19 mouse cellular contexts compared by ENCODE assay signal in genomic region chr5:128580931-128581330, GRCm38 (mm10). TPM values are rescaled to one million over a fixed set of nuclear protein-coding genes. Genes with fewer than 3 reads are reported as not detected.
DNase-seq lines count a peak whose midpoint lies in the region; ATAC-seq and TF ChIP-seq lines count a peak whose summit lies in the region.
"Had no signal": no experiment of that assay in that cellular context is flagged by ENCODE, and none has a peak within 500 bp of the region (broad histone marks: within the 10 kb centered on the region; RNA-seq: fewer than 3 reads in every experiment).

No protein-coding gene starts in this region.

- H3K4me2 ChIP-seq in hindbrain, embryonic 12.5 days (replicated peaks): no peak overlapping the region
- no peak overlapping the region for H3K4me2 ChIP-seq in hindbrain, embryonic 11.5 days (replicated peaks; ENCODE audit: low read depth, low read length)
- H3K4me2 ChIP-seq in limb, embryonic 14.5 days (replicated peaks; ENCODE audit: low read depth, low read length, severe bottlenecking): no peak overlapping the region
- H3K4me2 ChIP-seq in liver, embryonic 12.5 days: no peak overlapping the region
- H3K4me2 ChIP-seq: hindbrain, embryonic 14.5 days; midbrain, embryonic 13.5 days had no signal

- H3K9me3 ChIP-seq in hindbrain, embryonic 12.5 days (replicated peaks): no peaks in the 10 kb centered on the region
- no peaks in the 10 kb centered on the region for H3K9me3 ChIP-seq in hindbrain, embryonic 11.5 days (ENCODE audit: control insufficient read depth, low read length)
- H3K9me3 ChIP-seq in embryonic facial prominence, embryonic 10.5 days: no peaks in the 10 kb centered on the region
- H3K9me3 ChIP-seq in limb, embryonic 14.5 days (ENCODE audit: control insufficient read depth, low read length): no peaks in the 10 kb centered on the region
- H3K9me3 ChIP-seq in liver, embryonic 12.5 days (replicated peaks): no peaks in the 10 kb centered on the region
- H3K9me3 ChIP-seq: midbrain, embryonic 13.5 days had no signal

- H3K27me3 ChIP-seq in hindbrain, embryonic 12.5 days: 0 out of 2 replicates have a peak, but pooled peaks cover 4% of the 10 kb centered on the region
- no peaks in the 10 kb centered on the region for H3K27me3 ChIP-seq in hindbrain, embryonic 11.5 days (ENCODE audit: control insufficient read depth, insufficient read depth, low read length)
- H3K27me3 ChIP-seq in embryonic facial prominence, embryonic 10.5 days (replicated peaks; ENCODE audit: low read depth, poor library complexity, severe bottlenecking): peaks cover 32% of the 10 kb centered on the region; the same call in 1 of the 2 replicates
- H3K27me3 ChIP-seq in limb, embryonic 14.5 days (ENCODE audit: control insufficient read depth, insufficient read depth, low read length): no peaks in the 10 kb centered on the region
- H3K27me3 ChIP-seq in liver, embryonic 12.5 days (replicated peaks): no peaks in the 10 kb centered on the region

- no peak for TF ChIP-seq POLR2A in limb, embryonic 14.5 days (IDR thresholded peaks at IDR 0.05; ENCODE audit: borderline replicate concordance, extremely low read depth, insufficient read depth, insufficient read length)

- no peak overlapping the region for H3K9ac ChIP-seq in hindbrain, embryonic 12.5 days
- H3K9ac ChIP-seq in hindbrain, embryonic 11.5 days (ENCODE audit: low read depth, low read length): no peak overlapping the region
- no peak overlapping the region for H3K9ac ChIP-seq in limb, embryonic 14.5 days (ENCODE audit: low read depth, low read length, severe bottlenecking)
- H3K9ac ChIP-seq in liver, embryonic 12.5 days: no peak overlapping the region
- H3K9ac ChIP-seq: hindbrain, embryonic 14.5 days had no signal

- intact Hi-C loops in left cerebral cortex, postnatal 14 days (cut with DNase I): no loop called here
- intact Hi-C loops in left cerebral cortex, postnatal 4 days (cut with DNase I): no loop called here

- DNase-seq in hindbrain, embryonic 11.5 days (ENCODE audit: low spot score): no peak
- DNase-seq in adrenal gland, adult 2 months: peak; percentile 74
- DNase-seq in embryonic facial prominence, embryonic 10.5 days (ENCODE audit: low spot score): no peak
- no peak for DNase-seq in limb, embryonic 14.5 days (ENCODE audit: low spot score)
- DNase-seq in left cerebral cortex, postnatal 14 days (ENCODE audit: low spot score in 2 of 2): no peak
- no peak for DNase-seq in left cerebral cortex, postnatal 4 days
- DNase-seq: cerebellum, adult 11 months; cerebellum, postnatal 25 days; gastrocnemius, postnatal 14 days; kidney, adult 11 months; layer of hippocampus, postnatal 36 days; lung, postnatal 36 days; thymus, postnatal 4 days had no signal

- 49% methylated on average over 4 of the region's 4 CpGs for WGBS in hindbrain, embryonic 12.5 days
- 58% methylated on average over 4 of the region's 4 CpGs for WGBS in hindbrain, embryonic 11.5 days
- WGBS in embryonic facial prominence, embryonic 10.5 days: 56% methylated on average over 4 of the region's 4 CpGs
- 63% methylated on average over 4 of the region's 4 CpGs for WGBS in limb, embryonic 14.5 days
- WGBS in liver, embryonic 12.5 days (ENCODE audit: insufficient replicate concordance): 40% methylated on average over 4 of the region's 4 CpGs

- 0 out of 2 replicates have a peak, but pooled peaks have one; percentile 19 for ATAC-seq in hindbrain, embryonic 12.5 days (ENCODE audit: low FRiP score)
- no peak for ATAC-seq in hindbrain, embryonic 11.5 days (ENCODE audit: low FRiP score)
- ATAC-seq in limb, embryonic 14.5 days (ENCODE audit: low FRiP score, low read depth): peak; percentile 31; the same call in 1 of the 2 replicates
- ATAC-seq in liver, embryonic 12.5 days: no peak

- peaks cover 18% of the 10 kb centered on the region for H3K4me1 ChIP-seq in hindbrain, embryonic 12.5 days
- H3K4me1 ChIP-seq in hindbrain, embryonic 11.5 days (replicated peaks; ENCODE audit: control insufficient read depth, insufficient read depth, low read length): peaks cover 6% of the 10 kb centered on the region
- H3K4me1 ChIP-seq in embryonic facial prominence, embryonic 10.5 days: peaks cover 46% of the 10 kb centered on the region
- peaks cover 18% of the 10 kb centered on the region; the same call in 1 of the 2 replicates for H3K4me1 ChIP-seq in limb, embryonic 14.5 days (ENCODE audit: control insufficient read depth, insufficient read depth, low read length)
- H3K4me1 ChIP-seq in liver, embryonic 12.5 days: no peaks in the 10 kb centered on the region; the same call in 1 of the 2 replicates

- no peaks in the 10 kb centered on the region; the same call in 1 of the 2 replicates for H3K36me3 ChIP-seq in hindbrain, embryonic 12.5 days
- H3K36me3 ChIP-seq in hindbrain, embryonic 11.5 days (ENCODE audit: control insufficient read depth, insufficient read depth, low read length): no peaks in the 10 kb centered on the region
- H3K36me3 ChIP-seq in embryonic facial prominence, embryonic 10.5 days (replicated peaks): no peaks in the 10 kb centered on the region
- H3K36me3 ChIP-seq in limb, embryonic 14.5 days (ENCODE audit: control insufficient read depth, insufficient read depth, low read length): no peaks in the 10 kb centered on the region
- H3K36me3 ChIP-seq in liver, embryonic 12.5 days: no peaks in the 10 kb centered on the region

- H3K4me3 ChIP-seq in hindbrain, embryonic 12.5 days: no peak overlapping the region
- no peak overlapping the region for H3K4me3 ChIP-seq in hindbrain, embryonic 11.5 days (ENCODE audit: low read depth, low read length)
- no peak overlapping the region for H3K4me3 ChIP-seq in embryonic facial prominence, embryonic 10.5 days
- H3K4me3 ChIP-seq in limb, embryonic 14.5 days (replicated peaks; ENCODE audit: low read length): no peak overlapping the region
- no peak overlapping the region for H3K4me3 ChIP-seq in liver, embryonic 12.5 days
- H3K4me3 ChIP-seq: midbrain, embryonic 13.5 days had no signal

- H3K27ac ChIP-seq in hindbrain, embryonic 12.5 days: no peak overlapping the region
- no peak overlapping the region for H3K27ac ChIP-seq in hindbrain, embryonic 11.5 days (ENCODE audit: low read depth, low read length)
- H3K27ac ChIP-seq in embryonic facial prominence, embryonic 10.5 days (replicated peaks): peak overlapping the region; percentile 79
- peak overlapping the region; percentile 21; the same call in 1 of the 2 replicates for H3K27ac ChIP-seq in limb, embryonic 14.5 days (replicated peaks; ENCODE audit: low read depth, low read length)
- no peak overlapping the region for H3K27ac ChIP-seq in liver, embryonic 12.5 days
- H3K27ac ChIP-seq: hindbrain, embryonic 14.5 days; kidney, postnatal 0 days; midbrain, embryonic 13.5 days had no signal

RNA-seq across cellular contexts. Expression of gene Fzd10, which starts 19.7 kb away (rescaled TPM):
- 13.3 and 16.5 TPM in 2 replicates for polyA plus RNA-seq in hindbrain, embryonic 12.5 days (2016; fragmentation: Nextera tagmentation; extraction: Ambion mirVana)
- polyA plus RNA-seq in hindbrain, embryonic 11.5 days (2014; fragmentation: Nextera tagmentation; extraction: Ambion mirVana): 17.8 and 19.3 TPM in 2 replicates
- total RNA-seq in adrenal gland, adult 2 months (2021): 1 to 10 TPM in 1 of 2 experiments, under 1 TPM in 1; 0.26 to 1.1 TPM
- polyA plus RNA-seq in adrenal gland, adult 2 months (2012; rRNA removed): 3.3 and 3.9 TPM in 2 replicates
- 3.1 and 4.3 TPM in 2 replicates for polyA plus RNA-seq in embryonic facial prominence, embryonic 10.5 days (2016; fragmentation: Nextera tagmentation; extraction: Ambion mirVana)
- polyA plus RNA-seq in limb, embryonic 14.5 days (2012; rRNA removed): 23.1 and 26.3 TPM in 2 replicates
- polyA plus RNA-seq in limb, embryonic 14.5 days (2014; fragmentation: Nextera tagmentation; extraction: Ambion mirVana): 11.3 and 12.5 TPM in 2 replicates
- 1 to 10 TPM; 6.3 to 9.5 TPM for total RNA-seq in left cerebral cortex, postnatal 14 days (2021)
- polyA plus RNA-seq in liver, embryonic 12.5 days (2016; fragmentation: Nextera tagmentation; extraction: Ambion mirVana): 0.05 and 0.11 TPM in 2 replicates
- total RNA-seq in left cerebral cortex, postnatal 4 days (2021): 1 to 10 TPM; 3.0 TPM
- polyA plus RNA-seq: liver, embryonic 16.5 days had no signal

Comparison
In these comparisons a context has a peak if more than half of its experiments do, and no peak if none do; other contexts are left out.
1. ATAC-seq: peak in hindbrain, embryonic 12.5 days (single experiment) and limb, embryonic 14.5 days (single experiment); none in hindbrain, embryonic 11.5 days (single experiment) and liver, embryonic 12.5 days (single experiment).
2. H3K27ac ChIP-seq: peak in embryonic facial prominence, embryonic 10.5 days (single experiment) and limb, embryonic 14.5 days (single experiment); none in hindbrain, embryonic 12.5 days (single experiment), hindbrain, embryonic 11.5 days (single experiment) and liver, embryonic 12.5 days (single experiment).